Mouse (Mus musculus) embryonic fibroblast, embryonic 13.5 days (primary cell): ENCODE measurements at regions not wholly inside any gene's neighbourhood (a gene's known extent, or its start where the extent isn't known, plus 50 kb on each side); places are given as distances from the start of the nearest gene placed in this dataset.

Experiments
- CTCF ChIP-seq: IDR thresholded peaks from 2 replicates; pipeline ENCODE4 v1.5.1; 2011; ENCODE audit warnings: mild to moderate bottlenecking, control low read depth, low read length, moderate library complexity, borderline replicate concordance; ENCODE audit not compliant: insufficient read depth
- POLR2A ChIP-seq: IDR thresholded peaks from 2 replicates; pipeline ENCODE4 v1.6.1; 2011; ENCODE audit warnings: low read depth, mild to moderate bottlenecking, control low read depth, low read length, moderate library complexity

DNA sequence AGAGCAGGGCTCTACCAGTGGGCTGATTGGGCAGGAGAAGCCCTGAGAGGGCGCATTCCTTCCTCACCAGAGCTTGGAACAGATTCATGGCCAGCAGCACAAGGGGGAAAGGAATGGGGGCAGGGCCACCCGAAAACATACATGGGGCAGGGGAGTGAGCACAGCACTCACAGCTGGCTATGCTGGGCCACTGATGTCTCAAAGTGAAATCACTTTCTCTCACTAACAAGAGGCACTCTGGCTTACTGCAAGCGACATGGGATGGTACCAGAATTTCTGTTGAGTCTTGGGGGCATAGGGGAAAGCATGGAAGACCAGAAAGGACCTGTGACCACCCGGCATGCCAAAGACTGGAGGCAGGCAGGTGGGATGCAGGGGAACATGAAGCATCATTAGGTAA lies 83.3 kb downstream of the Serpinb9g start:
- TF ChIP-seq CTCF = no peak
- TF ChIP-seq POLR2A = no peak
